Mouse (Mus musculus) mouse embryonic stem cell (cell line): ENCODE data around the gene Abcc12.

Experiments
- in situ Hi-C, 2 experiments: fragments of 300-500 bp; cut with MboI; formaldehyde crosslinking; loops; 1 replicate in 1 of 2; 3 replicates in 1 of 2; pipeline ENCODE4 v1.14.3; 2019 to 2020; ENCODE audit warnings: low sequenced_read_pairs in 2 of 2, low pct_unique_long_range_greater_than_20kb in 1 of 2, mixed read lengths in 1 of 2; ENCODE audit not compliant: unreplicated experiment in 1 of 2

The Abcc12 gene

GRCm38 (mm10) chr8:86580458-86580857 is at the start of gene Abcc12:
TSS of gene Abcc12 (minus strand) at chr8:86580686.
- in situ Hi-C loops: loop anchor here (10.0 kb wide), 3 partner anchors 246 to 876 kb away; partner anchors contain the start of gene Neto2 (in 1 of the 2)

- in situ Hi-C loops: no loop called here
These were observed 49.7 kb upstream of the Abcc12 start for GRCm38 (mm10) chr8:86630212-86630611.

DNA sequence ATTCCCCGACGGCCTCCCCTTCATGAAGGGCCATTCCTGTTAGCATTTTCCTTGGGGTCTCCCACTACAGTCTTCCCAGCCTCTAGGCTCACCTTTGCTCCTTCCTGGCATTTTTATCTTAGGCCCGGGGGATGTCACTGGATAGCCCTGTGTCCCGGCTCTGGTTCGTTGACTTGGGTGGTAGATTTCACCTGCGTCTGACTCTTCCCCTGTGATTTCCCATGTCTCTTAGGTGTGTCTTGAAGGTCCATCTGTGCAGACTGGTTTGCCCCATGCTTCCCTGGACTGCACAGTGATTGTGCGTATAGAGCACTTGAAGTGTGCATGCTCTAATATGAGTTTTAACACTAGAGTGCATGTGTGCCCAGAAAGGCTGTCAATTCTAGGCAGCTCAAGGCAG is 44.4 kb upstream of the Abcc12 start:
- in situ Hi-C loops: no loop called here

DNA sequence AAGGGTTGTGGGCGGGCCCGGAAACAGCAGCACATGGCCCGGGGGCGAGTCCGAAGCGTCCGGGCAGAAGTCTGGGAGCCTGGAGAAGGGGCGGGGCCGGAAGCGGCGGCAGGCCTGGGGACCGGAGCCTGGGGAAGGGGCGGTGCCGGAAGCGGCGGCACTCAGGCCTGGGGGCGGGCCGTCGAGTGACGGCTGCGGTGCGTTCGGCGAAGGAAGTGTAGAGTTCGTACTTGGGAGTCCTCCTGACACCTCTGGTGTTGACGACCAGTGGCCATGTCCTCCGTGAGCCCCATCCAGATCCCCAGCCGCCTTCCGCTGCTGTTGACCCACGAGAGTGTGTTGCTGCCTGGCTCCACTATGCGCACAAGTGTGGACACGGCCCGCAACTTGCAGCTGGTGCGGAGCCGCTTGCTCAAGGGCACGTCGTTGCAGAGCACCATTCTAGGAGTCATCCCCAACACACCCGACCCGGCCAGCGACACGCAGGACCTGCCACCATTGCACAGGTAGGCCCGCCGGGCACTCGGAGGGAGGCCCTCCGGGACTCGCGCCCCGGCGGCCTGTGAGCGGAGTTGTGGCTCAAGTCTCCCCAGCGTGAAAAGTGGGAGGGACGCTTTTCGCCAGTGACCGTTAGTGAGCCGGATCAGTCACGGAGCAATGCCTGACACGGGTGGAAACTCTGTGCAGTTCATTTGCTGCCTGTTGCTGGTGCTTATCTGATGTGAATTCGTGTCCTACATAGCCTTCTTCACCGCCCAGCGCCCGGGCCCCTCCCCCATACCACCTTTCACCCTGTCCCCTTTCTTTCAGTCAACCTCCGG is 43.6 kb upstream of the Abcc12 start, which contains the start of gene Lonp2:
Gene Lonp2, plus strand, starts transcription at position 133 of the 821 bp plus-strand sequence.
- in situ Hi-C loops: no loop called here

DNA sequence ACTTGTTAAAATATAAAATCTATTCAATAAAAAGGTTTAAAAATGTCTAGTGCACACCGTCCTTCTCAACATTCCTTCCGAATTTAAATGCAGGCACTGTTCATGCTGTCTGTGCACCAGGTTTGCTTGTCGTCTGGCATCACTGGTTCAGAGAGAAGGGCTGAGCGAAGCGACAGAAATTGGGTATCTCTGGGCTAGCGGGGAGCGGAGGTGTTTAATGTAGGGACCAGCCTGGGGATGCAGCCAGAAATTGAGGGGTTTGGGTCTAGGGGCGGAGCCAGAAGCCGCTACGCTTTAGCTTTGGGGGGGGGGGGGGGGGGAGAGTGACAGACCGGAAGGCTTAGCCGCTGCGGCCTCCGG is 43.0 kb upstream of the Abcc12 start:
- in situ Hi-C loops: no loop called here

GRCm38 (mm10) chr8:86617759-86618387 is 37.4 kb upstream of the Abcc12 start:
- in situ Hi-C loops: no loop called here

DNA sequence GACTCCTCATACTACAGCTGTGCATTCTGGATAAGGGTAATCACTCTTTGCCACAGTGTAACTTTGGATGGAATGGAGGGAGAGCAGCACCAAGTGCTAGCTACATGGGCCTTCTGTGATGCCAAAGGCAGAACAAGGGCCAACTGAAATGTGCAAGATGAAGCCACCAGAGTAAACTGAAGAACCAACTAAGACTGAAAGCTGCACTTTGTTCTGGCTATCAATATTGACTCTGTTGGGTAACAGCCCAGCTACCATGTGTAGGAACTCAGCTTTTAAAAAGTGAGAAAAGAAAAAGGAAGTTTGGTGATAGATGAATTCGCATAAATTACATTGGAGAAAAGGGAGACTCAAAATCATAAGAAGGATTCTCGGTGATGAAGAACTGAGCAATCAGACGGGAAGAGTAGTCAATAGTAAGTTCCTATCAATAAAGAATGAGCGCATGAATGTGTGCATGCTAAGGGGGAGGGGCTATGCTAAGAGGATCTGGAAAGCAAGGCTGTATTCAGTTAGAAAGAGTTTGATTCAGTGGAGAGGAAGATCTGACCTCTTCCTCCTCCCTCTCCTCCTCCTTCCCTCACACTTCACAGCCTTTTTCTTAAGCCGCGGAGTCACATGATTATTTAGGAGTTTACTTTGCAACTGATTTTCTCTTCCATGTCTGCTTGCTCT is 34.7 kb upstream of the Abcc12 start:
- in situ Hi-C loops: no loop called here

DNA sequence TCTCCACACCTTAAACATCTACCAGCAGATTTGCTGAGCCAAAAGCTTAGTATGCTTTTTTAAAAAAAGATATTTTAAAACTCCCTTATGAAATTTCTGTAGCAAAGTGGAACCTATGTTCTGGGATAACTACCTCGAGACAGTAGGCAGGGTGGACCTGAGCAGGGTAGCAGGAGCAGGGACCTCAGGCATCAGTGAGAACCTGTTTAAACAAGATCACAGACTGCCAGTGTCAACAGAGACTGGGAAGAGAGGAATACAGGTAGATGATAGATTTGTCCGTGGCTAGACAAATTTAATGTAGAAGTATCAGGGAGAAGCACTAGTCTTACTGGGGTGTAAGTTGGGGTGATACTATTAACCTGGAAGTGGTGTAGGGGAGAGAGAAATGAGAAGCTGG is 33.3 kb upstream of the Abcc12 start:
- in situ Hi-C loops: no loop called here

GRCm38 (mm10) chr8:86604676-86605075 is 24.2 kb upstream of the Abcc12 start:
- in situ Hi-C loops: no loop called here

- in situ Hi-C loops: no loop called here
These were observed 22.7 kb upstream of the Abcc12 start for GRCm38 (mm10) chr8:86603174-86603573.

- in situ Hi-C loops: no loop called here
These were observed 19.8 kb upstream of the Abcc12 start for GRCm38 (mm10) chr8:86600311-86600710.

DNA sequence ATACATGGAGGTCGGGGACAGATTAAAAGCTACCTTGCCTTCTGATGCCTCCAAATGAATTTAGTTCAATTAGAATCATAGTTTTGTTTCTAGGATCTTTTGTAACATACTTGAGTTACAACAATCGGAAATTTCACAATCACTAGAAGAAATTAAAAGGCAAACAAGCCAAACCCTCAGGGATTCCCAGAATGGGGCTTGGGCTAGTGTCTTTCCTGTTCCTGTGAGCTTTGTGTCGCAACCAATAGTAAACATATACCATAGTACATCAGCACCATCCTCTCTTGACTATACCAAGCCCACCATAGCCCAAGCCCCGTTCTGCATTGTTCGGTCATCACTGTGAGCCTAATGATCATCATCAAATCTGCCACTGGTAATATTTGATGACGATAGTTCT is 18.8 kb upstream of the Abcc12 start:
- in situ Hi-C loops: no loop called here

GRCm38 (mm10) chr8:86597681-86598080 is 17.2 kb upstream of the Abcc12 start:
- in situ Hi-C loops: no loop called here

DNA sequence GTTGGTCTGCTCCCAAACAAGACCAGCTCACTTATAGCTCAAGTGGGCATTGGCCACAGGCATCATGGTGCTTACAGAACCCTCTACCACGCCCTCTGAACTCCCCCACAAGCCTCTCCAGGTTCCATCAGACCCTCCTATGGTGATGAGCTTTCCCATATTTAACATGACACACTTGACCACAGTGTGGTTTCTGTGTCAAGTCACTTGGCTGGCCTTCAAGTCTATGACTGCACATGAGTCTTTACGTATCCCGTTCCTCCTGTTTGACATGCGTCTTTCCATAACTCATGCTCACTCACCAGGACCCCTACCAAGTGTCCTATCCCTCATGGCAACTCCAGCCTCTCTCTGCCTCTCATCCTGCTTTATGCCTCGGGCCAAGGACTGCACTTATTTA is 15.2 kb upstream of the Abcc12 start:
- in situ Hi-C loops: no loop called here

GRCm38 (mm10) chr8:86594159-86594796 is 13.8 kb upstream of the Abcc12 start:
- in situ Hi-C loops: no loop called here

- in situ Hi-C loops: no loop called here
These were observed 12.6 kb upstream of the Abcc12 start for GRCm38 (mm10) chr8:86593099-86593498.

GRCm38 (mm10) chr8:86588338-86588737 is 7.9 kb upstream of the Abcc12 start:
- in situ Hi-C loops: loop anchor here (5.0 to 10.0 kb wide), 4 partner anchors 254 to 884 kb away; partner anchors contain the start of gene Neto2 (in 1 of the 2)

DNA sequence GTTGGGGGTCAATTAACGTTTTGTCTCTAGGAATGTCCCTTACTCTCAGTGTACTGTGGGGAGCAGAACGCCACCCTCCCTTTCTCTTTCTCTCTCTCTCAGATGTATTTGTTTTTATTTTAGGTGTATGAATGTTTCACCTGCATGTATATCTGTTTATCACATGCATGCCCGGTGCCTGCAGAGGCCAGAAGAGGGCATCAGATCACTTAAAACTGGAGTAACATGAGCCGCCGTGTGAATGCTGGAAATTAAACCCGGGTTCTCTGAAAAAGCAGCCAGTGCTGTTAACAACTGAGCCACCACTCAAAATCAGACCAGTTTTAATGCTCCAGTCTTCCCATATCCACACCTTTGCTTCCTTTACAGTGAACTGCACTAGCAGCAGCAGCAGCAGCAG is 6.2 kb upstream of the Abcc12 start:
- in situ Hi-C loops: loop anchor here (5.0 to 10.0 kb wide), 4 partner anchors 252 to 882 kb away; partner anchors contain the start of gene Neto2 (in 1 of the 2)

GRCm38 (mm10) chr8:86586058-86586457 is 5.6 kb upstream of the Abcc12 start:
- in situ Hi-C loops: loop anchor here (5.0 to 10.0 kb wide), 4 partner anchors 251 to 881 kb away; partner anchors contain the start of gene Neto2 (in 1 of the 2)
